Mouse (Mus musculus): ENCODE measurements around the gene Fbxw2. TPM values are rescaled to one million over a fixed set of nuclear protein-coding genes. Genes with fewer than 3 reads are reported as not detected.

The Fbxw2 gene
- polyA plus RNA-seq, 1 experiment, result 14.9 TPM

DNA sequence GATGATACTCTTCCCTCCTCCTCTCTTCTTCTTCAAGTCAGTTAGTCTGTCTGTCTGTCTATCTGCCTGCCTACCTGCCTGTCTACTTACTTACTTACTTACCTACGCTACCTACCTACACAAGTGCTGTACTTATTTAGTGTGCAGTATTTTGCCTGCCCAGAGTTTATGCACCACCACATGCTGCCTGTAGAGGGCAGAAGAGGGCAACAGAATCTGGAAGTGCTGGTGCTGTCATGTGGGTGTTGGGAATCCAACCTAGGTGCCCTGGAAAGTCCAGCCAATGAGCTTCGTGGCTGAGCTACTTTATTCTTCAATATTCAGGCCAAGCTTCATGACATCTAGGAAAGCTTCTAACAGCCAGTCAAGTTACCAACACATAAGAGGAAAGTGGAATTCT lies 42.0 kb downstream of the Fbxw2 start:
- TF ChIP-seq CTCF (IDR thresholded peaks at IDR 0.05; ENCODE audit: control insufficient read depth, insufficient read depth, insufficient replicate concordance, low read depth, low read length) (peak; percentile 83; the same call in 1 of the 2 replicates), POLR2A (IDR thresholded peaks at IDR 0.05; ENCODE audit: control insufficient read depth, low read depth, low read length) (no peak)
- H3K27me3 ChIP-seq (ENCODE audit: control insufficient read depth, insufficient read depth, low read length), result no peaks in the 10 kb centered on the region

GRCm38 (mm10) chr2:34783064-34784020 lies 42.8 kb downstream of the Fbxw2 start:
- Histone ChIP-seq H3K27me3 (ENCODE audit: control insufficient read depth, insufficient read depth, low read length) (no peaks in the 10 kb centered on the region), H3K27ac (ENCODE audit: control insufficient read depth, insufficient read depth, low read depth, low read length) (no peak overlapping the region), H3K4me3 (ENCODE audit: control insufficient read depth, low read depth, low read length) (no peak overlapping the region), H3K36me3 (ENCODE audit: control insufficient read depth, insufficient read depth, low read length) (no peaks in the 10 kb centered on the region; the same call in 1 of the 2 replicates), H3K4me1 (ENCODE audit: control insufficient read depth, insufficient read depth, low read length) (no peaks in the 10 kb centered on the region)
- TF ChIP-seq POLR2A (IDR thresholded peaks at IDR 0.05; ENCODE audit: control insufficient read depth, low read depth, low read length), result no peak
- no peak for TF ChIP-seq CTCF (IDR thresholded peaks at IDR 0.05; ENCODE audit: control insufficient read depth, insufficient read depth, insufficient replicate concordance, low read depth, low read length)

More for the DNA sequence above, 42.0 kb downstream of the Fbxw2 start:
- Histone ChIP-seq H3K4me3 (ENCODE audit: control insufficient read depth, low read depth, low read length) (peak overlapping the region; percentile 78; the same call in 1 of the 2 replicates), H3K4me1 (ENCODE audit: control insufficient read depth, insufficient read depth, low read length) (no peaks in the 10 kb centered on the region), H3K36me3 (ENCODE audit: control insufficient read depth, insufficient read depth, low read length) (no peaks in the 10 kb centered on the region; the same call in 1 of the 2 replicates), H3K27ac (ENCODE audit: control insufficient read depth, insufficient read depth, low read depth, low read length) (no peak overlapping the region)

DNA sequence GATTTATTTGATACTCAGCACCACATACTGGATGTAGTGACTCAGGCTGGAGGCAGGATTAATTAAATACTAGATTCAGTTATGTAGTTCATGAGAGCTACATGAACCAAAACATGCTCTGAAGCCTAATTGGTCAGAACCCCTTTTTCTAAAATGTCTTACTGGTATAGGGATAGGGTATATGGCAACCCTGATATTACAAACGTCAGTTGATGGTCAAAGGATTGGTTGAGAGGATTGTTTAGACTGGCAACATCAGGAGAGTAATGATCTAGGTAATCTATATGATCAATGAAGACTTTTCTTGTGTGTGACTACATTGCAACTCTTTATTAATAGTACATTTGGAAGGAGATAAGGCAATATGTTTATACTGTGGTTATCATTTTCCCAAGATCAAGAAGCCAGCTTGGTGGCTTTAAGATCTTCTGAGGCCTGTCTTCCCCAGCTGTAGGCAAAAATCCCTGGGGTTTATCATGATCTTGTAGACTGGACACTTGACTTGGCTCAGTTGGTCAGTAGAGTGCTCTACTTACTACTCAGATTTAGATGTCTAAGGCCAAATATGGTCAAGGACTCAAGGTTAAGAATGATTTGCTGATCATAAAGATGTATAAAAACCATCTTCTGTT lies 48.8 kb downstream of the Fbxw2 start:
- Histone ChIP-seq H3K4me3 (ENCODE audit: control insufficient read depth, low read depth, low read length) (no peak overlapping the region), H3K36me3 (ENCODE audit: control insufficient read depth, insufficient read depth, low read length) (peaks cover 6% of the 10 kb centered on the region), H3K27ac (ENCODE audit: control insufficient read depth, insufficient read depth, low read depth, low read length) (no peak overlapping the region), H3K4me1 (ENCODE audit: control insufficient read depth, insufficient read depth, low read length) (no peaks in the 10 kb centered on the region), H3K27me3 (ENCODE audit: control insufficient read depth, insufficient read depth, low read length) (no peaks in the 10 kb centered on the region)
- TF ChIP-seq CTCF (IDR thresholded peaks at IDR 0.05; ENCODE audit: control insufficient read depth, insufficient read depth, insufficient replicate concordance, low read depth, low read length) (no peak), POLR2A (IDR thresholded peaks at IDR 0.05; ENCODE audit: control insufficient read depth, low read depth, low read length) (no peak)

DNA sequence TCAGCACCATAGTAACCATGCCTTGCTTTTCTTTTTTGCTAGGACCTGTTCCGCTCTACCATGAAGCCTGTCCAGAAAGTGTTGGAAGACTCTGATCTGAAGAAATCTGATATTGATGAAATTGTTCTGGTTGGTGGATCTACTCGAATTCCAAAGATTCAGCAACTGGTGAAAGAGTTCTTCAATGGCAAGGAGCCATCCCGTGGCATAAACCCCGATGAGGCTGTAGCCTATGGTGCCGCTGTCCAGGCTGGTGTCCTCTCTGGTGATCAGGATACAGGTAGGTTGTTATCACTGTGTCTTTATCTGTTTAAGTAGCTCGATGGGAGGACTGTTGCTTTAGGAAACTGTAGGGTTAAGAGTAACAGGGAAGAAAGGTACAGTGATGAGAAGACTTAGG lies 51.6 kb downstream of the Fbxw2 start:
- peaks cover 2% of the 10 kb centered on the region; the same call in 1 of the 2 replicates for H3K4me1 ChIP-seq (ENCODE audit: control insufficient read depth, insufficient read depth, low read length)

DNA sequence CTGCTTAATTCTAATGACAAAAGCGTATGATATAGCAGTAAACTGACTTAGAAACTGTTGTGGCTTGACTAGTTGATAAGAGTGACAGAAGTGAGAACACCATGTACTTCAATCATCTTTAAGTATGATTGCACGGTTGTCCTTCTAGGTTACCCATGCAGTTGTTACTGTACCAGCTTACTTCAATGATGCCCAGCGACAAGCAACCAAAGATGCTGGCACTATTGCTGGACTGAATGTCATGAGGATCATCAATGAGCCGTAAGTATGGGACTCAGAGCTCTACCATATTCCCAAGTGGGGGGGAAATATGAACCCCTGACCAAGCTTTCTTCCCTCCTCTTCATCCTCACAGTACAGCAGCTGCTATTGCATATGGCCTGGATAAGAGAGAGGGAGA lies 52.4 kb downstream of the Fbxw2 start:
- Histone ChIP-seq H3K27me3 (ENCODE audit: control insufficient read depth, insufficient read depth, low read length) (no peaks in the 10 kb centered on the region), H3K4me1 (ENCODE audit: control insufficient read depth, insufficient read depth, low read length) (peaks cover 2% of the 10 kb centered on the region; the same call in 1 of the 2 replicates), H3K4me3 (ENCODE audit: control insufficient read depth, low read depth, low read length) (peak overlapping the region; percentile 47), H3K27ac (ENCODE audit: control insufficient read depth, insufficient read depth, low read depth, low read length) (no peak overlapping the region), H3K36me3 (ENCODE audit: control insufficient read depth, insufficient read depth, low read length) (peaks cover 6% of the 10 kb centered on the region)
- TF ChIP-seq POLR2A (IDR thresholded peaks at IDR 0.05; ENCODE audit: control insufficient read depth, low read depth, low read length) (no peak), CTCF (IDR thresholded peaks at IDR 0.05; ENCODE audit: control insufficient read depth, insufficient read depth, insufficient replicate concordance, low read depth, low read length) (no peak)

More for the DNA sequence above, 51.6 kb downstream of the Fbxw2 start:
- Histone ChIP-seq H3K27ac (ENCODE audit: control insufficient read depth, insufficient read depth, low read depth, low read length) (no peak overlapping the region), H3K4me3 (ENCODE audit: control insufficient read depth, low read depth, low read length) (peak overlapping the region; percentile 47), H3K36me3 (ENCODE audit: control insufficient read depth, insufficient read depth, low read length) (peaks cover 6% of the 10 kb centered on the region), H3K27me3 (ENCODE audit: control insufficient read depth, insufficient read depth, low read length) (no peaks in the 10 kb centered on the region)
- TF ChIP-seq CTCF (IDR thresholded peaks at IDR 0.05; ENCODE audit: control insufficient read depth, insufficient read depth, insufficient replicate concordance, low read depth, low read length) (no peak), POLR2A (IDR thresholded peaks at IDR 0.05; ENCODE audit: control insufficient read depth, low read depth, low read length) (no peak)

DNA sequence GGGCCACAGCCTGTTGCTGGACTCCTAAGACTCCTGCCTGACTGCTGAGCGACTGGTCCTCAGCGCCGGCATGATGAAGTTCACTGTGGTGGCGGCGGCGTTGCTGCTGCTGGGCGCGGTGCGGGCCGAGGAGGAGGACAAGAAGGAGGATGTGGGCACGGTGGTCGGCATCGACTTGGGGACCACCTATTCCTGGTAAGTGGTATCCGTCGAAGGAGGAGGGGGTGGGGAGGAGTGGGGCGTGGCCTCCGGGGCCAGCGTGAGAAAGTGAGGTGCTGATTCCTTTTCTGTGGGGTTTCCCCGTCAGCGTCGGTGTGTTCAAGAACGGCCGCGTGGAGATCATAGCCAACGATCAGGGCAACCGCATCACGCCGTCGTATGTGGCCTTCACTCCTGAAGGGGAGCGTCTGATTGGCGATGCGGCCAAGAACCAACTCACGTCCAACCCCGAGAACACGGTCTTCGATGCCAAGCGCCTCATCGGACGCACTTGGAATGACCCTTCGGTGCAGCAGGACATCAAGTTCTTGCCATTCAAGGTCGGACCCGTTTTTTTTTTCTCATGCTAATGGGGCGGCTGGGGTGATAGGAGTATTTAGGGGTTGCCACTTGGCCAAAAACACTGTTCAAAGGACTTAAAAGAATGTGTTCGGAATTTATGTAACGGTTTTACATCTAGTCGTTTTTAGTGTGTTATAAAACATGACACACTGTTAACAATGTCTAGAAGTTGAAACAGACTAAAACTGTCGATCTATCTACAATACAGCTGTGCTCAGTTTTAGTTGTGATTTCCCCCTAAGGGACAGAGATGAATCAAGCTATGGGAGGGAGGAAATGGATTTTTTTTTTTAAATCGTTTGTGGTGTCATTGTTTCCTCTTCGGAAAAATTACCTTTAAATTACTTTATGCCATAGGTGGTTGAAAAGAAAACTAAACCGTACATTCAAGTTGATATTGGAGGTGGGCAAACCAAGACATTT lies 53.6 kb downstream of the Fbxw2 start:
- Histone ChIP-seq H3K36me3 (ENCODE audit: control insufficient read depth, insufficient read depth, low read length) (peaks cover 6% of the 10 kb centered on the region), H3K4me3 (ENCODE audit: control insufficient read depth, low read depth, low read length) (peak overlapping the region; percentile 89), H3K27me3 (ENCODE audit: control insufficient read depth, insufficient read depth, low read length) (no peaks in the 10 kb centered on the region), H3K4me1 (ENCODE audit: control insufficient read depth, insufficient read depth, low read length) (peaks cover 2% of the 10 kb centered on the region; the same call in 1 of the 2 replicates), H3K27ac (ENCODE audit: control insufficient read depth, insufficient read depth, low read depth, low read length) (peak overlapping the region; percentile 86)
- no peak; the same call in 1 of the 2 replicates for TF ChIP-seq POLR2A (IDR thresholded peaks at IDR 0.05; ENCODE audit: control insufficient read depth, low read depth, low read length)
- TF ChIP-seq CTCF (IDR thresholded peaks at IDR 0.05; ENCODE audit: control insufficient read depth, insufficient read depth, insufficient replicate concordance, low read depth, low read length), result no peak
